Mouse (Mus musculus) left cerebral cortex, postnatal 36 days (tissue): ENCODE results near the gene Cnot10. TPM values are rescaled to one million over a fixed set of nuclear protein-coding genes. Genes with fewer than 3 reads are reported as not detected.

Source experiments
- DNase-seq, 2 experiments: peaks; one replicate each; pipeline ENCODE4 v3.0.0; 2021 to 2022; ENCODE audit warnings: low spot score in 2 of 2, mixed read lengths in 1 of 2
- intact Hi-C: fragments of 180-260 bp; cut with DNase I; formaldehyde crosslinking; loops from one replicate; pipeline ENCODE4 v1.15.1; 2025
- total RNA-seq, 2 experiments: library from RNA; stranded (reverse); gene quantifications; 2 replicates each; pipeline ENCODE4 v1.2.3; 2021

The Cnot10 gene
- total RNA-seq, 2 experiments from 2014 or later = 38.2 to 51.7 TPM

- intact Hi-C loops = no loop called here
- no peak for DNase-seq
These were observed 38.9 kb downstream of the Cnot10 start for GRCm38 (mm10) chr9:114601096-114601495.

GRCm38 (mm10) chr9:114585017-114585345, 55.0 kb downstream of the Cnot10 start:
- DNase-seq = no peak
- intact Hi-C loops = no loop called here

DNA sequence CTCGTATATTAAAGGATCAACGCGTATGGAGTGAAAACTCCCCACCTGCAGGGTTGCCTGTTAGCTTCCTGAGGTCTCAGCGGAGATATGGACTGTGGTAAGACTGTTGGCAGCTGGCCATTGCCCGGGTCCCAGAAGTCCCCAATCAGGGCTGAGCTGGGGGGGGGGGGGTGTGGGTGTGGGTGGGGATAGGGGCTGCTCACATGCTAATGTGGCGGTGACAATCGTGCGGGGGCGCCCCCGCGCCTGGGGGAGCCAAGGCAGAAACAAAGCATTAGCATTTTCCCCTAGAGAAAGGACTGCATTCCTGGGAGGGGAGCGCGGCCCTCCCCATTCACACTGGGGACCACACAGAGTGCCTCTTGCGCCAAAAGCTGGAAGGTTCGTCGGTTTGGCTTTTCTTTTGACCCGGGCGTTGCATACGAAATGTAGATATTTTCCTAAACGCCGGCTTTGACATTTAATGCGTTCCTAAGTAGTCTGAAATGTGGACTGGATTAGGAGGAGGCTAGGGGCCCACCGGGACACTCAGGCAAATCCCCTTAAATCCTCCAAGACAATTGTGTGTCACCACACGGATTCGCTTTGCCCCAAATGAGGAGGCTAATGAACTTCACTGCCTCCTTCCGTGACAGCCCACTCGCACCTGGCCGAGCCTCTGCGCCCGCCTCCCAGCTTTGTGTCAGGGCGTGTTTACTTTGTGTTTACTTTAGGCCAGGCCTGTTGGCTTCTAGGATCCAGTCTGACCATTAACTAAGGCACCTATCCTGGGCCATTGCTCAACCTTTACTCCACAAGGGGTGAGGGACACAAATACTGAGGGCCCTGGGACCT, 55.6 kb downstream of the Cnot10 start:
- intact Hi-C loops = loop anchor here (5.0 kb wide), 1 partner anchor 167 kb away; no protein-coding TSS in a partner anchor
- DNase-seq = no peak

DNA sequence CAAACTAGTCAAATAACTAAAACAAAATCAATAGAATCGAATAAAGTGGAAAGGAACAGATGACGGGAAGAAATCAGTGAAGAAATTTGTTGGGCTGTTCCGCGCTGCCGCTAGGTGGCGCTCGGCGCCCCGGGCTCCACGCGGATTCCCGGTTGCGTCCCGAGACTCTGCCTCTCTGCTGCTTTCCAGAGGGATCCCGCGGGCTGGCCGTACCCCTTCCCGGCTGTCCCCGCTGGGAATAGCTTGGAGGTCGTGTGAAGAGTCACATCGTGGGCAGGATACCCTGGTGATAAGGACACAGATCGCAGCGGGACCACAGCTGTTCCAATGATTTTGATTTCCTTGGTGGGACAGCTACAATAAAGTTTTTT, 56.2 kb downstream of the Cnot10 start:
- peak; percentile 44 to 49 for DNase-seq
- intact Hi-C loops = loop anchor here (5.0 kb wide), 1 partner anchor 166 kb away; no protein-coding TSS in a partner anchor

- DNase-seq = no peak
- intact Hi-C loops = no loop called here
These were observed 61.3 kb downstream of the Cnot10 start for GRCm38 (mm10) chr9:114578646-114579045.

- intact Hi-C loops = no loop called here
- no peak for DNase-seq
These were observed 64.0 kb downstream of the Cnot10 start for GRCm38 (mm10) chr9:114576001-114576400.

- no peak for DNase-seq
- intact Hi-C loops = no loop called here
These were observed 66.5 kb downstream of the Cnot10 start for GRCm38 (mm10) chr9:114573528-114573927.

DNA sequence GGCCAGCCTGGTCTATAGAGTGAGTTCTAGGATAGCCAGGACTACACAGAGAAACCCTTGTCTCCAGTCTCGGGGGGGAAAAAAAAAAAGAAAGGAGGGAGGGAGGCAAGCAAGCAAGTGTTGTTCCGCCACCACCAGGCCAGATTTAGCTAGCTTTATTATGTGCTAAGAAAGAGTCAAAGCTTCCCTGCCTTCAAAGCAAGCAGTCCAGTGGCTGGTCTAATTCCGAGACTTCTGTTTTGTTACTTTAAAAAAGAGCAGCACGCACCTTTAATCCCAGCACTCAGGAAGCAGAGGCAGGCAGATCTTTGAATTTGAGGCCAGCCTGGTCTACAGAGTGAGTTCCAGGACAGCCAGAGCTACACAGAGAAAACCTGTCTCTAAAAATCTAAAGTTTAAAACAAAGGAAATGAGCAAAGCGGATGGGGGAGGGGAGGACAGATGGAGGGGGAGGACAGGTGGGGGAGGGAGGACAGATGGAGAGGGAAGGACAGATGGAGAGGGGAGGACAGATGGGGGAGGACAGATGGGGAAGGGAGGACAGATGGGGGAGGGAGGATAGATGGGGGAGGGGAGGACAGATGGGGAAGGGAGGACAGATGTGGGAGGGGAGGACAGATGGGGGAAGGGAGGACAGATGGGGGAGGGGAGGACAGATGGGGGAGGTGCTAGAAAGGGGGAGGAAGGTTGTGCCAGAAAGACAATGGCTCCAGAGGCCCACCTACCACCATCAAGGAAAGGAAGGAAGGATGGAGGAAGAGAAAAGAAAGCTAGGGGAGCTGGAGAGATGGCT, 71.1 kb downstream of the Cnot10 start:
- no peak for DNase-seq
- intact Hi-C loops = no loop called here

DNA sequence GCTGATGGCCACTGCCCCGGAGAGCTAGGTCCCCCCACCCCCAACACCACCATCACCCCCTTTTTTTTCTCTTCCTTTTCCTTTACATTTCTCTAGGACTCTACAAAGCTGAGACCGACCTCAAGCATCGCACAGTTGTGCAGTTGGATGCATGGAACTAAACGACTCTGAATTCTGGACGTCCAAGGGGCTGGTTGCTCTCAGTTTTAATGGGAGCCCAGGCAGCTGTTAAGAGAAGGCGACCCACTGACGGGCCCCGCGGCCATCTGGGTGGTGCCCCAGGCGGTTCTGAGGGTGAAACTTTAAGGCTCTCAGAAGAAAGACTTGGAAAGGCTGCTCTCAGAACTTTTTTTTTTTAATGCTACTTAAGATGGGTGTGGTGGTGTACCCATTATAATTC, 75.3 kb downstream of the Cnot10 start:
- intact Hi-C loops = no loop called here

DNA sequence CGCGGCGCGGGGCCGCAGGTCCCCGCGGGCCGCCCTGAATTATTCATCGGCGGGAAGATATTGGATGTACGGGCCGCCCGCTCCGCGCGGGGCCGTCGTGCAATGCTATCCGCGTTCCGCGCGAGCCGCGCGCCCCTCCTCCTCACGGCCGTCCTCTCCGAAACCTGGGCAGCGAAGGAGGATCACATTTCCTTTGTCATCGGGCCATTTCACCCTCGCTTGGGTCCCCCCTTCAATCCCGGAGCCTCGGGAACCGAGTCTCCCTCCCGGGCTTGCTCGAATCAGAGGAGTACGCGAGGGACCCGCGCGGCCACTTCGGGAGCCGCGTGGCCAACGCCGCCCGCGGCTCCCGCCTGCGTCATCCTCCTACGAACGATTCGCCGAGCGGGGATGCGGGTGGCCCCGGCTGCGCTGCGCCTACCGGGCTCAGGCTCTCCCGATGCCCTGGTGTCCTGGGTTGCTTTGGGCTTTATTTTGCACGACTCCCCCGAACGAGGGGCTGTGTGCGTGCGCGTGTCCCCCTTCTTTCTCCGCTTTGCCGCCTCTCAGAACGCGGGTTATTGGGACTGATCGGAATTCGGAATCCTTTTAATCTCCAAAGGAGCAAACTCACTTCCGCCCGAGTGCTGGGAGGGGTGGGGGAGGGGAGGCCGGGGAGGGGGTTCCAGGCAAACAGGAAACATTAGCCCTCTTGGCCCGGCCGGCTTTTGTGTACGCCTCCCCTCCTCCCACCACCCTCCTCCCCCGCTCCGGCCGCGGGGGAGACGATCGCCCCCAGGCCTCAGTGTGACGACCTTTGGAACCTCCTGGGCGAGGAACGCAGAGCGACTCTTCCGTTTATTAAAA, 76.0 kb downstream of the Cnot10 start, which contains the start of gene Trim71:
Trim71 (minus strand) TSS at position 609 of the 846 bp plus-strand sequence.
- DNase-seq = peak in 1 of 2 experiments; percentile 34
- intact Hi-C loops = no loop called here

More for the DNA sequence above, 75.3 kb downstream of the Cnot10 start:
- no peak for DNase-seq

DNA sequence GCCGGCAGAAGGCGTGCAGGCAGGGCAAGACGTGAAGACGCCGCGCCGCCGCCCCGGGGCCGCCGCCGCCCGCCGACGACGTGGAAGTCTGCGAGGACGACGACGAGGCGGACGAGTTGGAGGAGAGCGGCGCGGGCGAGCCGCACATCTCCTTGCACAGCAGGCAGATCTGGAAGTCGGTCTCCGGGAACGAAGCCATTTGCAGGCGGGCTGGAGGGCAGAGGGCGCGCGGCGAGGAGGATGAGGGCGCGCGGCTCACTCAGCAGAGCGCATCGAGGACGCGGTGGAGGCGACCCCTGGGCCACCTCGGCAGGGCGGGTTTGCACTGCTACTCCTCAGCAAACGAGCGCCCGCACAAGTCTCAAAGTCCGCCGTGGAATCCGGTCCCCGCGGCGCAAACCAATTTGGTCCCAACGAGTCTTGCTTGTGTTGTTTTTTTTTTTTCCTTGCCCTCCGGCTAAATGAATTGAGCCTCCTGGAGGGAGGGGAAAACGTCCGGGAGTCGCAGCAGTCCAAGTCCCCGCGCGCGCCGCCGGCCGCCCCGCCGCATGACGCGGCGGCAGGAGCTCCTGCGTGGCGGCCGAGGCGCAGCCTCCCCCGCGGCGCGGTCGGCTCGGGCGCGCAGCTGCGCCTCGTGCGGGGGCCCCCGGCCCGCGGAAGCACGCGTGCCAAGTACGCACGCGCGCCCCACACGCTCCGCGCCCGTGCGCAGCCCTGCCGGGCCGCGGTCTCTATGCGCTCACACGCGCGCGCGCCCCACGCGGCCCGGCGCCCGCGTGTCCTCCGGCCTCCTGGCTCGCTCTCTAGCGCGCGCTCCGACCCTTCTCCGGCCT, 76.8 kb downstream of the Cnot10 start:
- intact Hi-C loops = no loop called here
- DNase-seq = peak; percentile 31 to 36

DNA sequence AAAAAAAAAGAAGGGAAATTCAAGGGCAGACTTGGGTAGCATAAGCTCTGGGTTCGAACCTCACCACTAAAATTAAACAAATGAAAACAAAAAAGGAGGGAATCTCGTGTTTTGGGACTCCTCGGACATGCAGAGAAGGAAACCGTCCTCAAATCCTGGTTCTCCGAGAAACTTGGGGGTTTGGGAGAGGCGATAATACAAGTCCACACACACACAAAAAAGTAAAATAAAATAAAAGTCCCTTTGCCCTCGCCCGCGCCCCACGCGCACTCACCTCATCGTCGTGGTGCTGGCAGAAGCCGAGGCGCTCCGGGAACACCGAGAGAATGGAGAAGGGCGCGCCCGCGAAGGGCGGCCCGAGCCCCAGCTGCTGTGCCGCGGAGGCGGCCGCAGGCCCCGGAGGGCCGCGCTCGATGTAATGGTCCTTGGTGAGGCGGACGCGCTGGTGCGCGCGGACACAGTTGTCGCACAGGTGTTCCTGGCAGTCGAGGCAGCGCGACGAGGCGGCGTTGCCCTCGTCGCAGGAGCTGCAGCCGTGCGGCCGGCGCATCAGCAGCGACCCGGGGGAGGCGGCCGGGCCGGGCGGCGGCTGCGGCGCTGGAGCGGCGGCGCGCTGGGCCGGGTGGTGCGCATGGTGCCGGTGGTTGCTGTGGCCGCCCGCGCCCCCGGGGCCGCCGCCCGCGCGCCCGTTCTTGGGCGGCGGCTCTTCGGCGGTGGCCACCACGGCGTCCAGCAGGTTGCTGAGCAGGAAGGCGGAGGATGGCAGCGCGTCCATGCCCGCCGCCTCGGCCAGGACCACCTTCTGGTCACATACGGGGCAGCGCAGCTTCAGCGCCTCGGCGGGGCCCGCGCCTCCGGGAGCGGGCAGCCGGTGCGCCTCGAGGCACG, 77.7 kb downstream of the Cnot10 start:
- intact Hi-C loops = no loop called here
- DNase-seq = peak in 1 of 2 experiments; percentile 5

DNA sequence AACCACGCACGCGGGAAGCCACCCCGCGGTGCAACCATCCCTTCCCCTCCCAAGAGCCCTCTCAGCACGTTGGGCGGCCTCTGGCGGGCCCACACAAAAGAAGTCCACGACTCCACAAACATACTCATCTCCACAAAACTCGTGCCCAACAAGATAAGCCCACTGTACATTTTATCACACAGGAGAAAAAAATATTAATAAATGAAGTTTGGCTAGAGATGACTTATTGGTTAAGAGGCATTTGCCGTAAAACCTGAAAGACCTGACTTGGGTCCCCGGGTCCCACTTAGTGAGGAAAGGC, 78.4 kb downstream of the Cnot10 start:
- intact Hi-C loops = no loop called here
- no peak for DNase-seq

DNA sequence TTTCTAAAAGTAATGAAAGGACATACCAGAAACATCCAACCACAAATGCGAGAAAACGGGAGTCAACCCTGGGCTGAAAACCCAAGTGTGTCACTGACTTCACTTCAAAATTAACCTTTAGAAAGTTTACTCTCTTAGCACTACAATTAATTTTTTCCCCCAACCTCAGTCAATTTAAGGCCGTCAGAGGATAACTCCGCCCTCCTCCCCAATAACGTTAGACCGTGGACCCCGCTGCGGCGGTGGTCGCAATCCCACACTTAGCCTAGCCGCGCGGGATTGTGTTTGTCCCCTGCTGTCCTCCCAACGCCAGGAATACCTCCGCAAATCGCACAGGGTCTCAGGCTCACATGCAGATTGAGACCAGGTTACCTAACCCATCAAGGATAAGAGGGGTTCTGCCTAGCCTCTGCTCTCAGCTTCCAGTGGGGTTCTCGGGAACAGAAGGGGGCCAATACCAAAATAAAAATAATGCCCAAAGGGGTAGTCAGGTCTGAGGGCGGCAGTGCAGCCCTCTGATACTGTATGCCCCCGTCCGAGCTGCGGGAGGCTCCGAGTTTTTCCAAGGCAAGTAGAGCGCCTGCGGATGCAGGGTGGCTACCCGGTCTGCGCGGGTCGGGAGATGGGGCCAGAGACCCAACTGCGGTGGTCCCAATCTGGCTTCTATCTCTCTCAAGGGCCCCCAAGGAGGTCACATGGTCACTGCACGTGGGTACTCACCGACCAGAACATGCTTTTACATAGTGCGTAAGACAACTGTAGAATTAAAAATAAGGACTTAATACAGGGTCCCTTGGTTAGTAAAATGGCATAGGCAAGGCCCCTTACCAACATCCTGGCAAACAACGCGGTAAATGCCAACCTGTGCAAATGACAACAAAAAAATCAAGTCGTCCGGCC, 79.0 kb downstream of the Cnot10 start:
- DNase-seq = no peak
- intact Hi-C loops = no loop called here

DNA sequence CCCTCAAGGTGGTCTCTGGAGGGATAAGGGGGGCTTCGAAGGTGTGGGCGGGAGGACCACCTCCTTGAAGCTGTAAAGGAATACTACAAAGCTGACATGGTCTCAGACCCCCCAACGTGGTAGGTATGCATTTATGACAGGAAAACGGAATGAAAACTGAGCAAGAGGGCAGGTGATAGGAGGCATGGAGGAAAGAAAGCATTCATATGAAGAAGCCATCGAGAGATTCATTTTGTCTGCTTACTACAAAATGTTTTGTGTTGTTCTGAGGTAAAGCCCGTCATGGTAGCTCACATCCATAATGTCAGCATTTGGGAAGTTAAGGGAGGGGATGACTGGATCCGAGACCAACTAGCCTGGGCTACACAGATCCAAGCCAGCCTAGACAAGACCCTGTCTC, 79.8 kb downstream of the Cnot10 start:
- intact Hi-C loops = no loop called here
- DNase-seq = no peak

GRCm38 (mm10) chr9:114557086-114557485, 82.9 kb downstream of the Cnot10 start:
- intact Hi-C loops = no loop called here
- no peak for DNase-seq

DNA sequence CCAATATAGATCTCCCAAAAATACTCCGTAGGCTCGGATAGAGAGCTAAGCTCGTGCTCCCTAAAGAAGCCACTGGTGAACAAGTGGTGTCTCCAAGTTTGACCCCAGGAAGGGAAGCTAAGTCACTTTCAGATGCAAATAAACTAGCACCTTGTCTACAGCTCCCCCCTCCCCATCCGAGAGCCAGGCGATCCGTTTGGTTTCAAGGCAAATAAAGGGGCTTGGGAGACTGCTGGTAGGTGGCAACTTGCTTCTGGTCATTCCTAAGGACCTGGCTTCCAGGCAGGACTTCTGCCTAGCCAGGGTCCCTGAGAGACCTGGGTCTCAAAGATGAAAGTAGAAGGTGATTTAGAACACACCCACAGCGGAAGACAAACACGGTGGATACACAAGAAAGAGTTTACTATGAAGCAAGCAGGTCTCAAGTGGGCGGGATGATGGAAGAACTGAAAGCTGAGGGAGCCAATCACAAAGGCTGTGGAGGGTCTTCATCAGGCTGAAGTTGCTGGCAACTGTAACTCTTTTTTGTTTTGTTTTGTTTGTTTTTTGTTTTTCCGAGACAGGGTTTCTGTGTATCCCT, 83.6 kb downstream of the Cnot10 start:
- intact Hi-C loops = no loop called here
- DNase-seq = no peak
